Mouse (Mus musculus) embryo, embryonic 10.5 days (tissue): ENCODE results near the gene Elof1.
A peak's percentile ranks its signal among the peaks of the same experiment; 100 is the strongest.
"Not testable (repeated sequence)": the region's sequence is repeated elsewhere in the genome, so short reads cannot be mapped to it uniquely, and the experiment has no call there.

ENCODE experiments used
- DNase-seq: peaks from one replicate; pipeline ENCODE4 v3.0.0-alpha.2; 2015; ENCODE audit warnings: low spot score

Gene Elof1

DNA sequence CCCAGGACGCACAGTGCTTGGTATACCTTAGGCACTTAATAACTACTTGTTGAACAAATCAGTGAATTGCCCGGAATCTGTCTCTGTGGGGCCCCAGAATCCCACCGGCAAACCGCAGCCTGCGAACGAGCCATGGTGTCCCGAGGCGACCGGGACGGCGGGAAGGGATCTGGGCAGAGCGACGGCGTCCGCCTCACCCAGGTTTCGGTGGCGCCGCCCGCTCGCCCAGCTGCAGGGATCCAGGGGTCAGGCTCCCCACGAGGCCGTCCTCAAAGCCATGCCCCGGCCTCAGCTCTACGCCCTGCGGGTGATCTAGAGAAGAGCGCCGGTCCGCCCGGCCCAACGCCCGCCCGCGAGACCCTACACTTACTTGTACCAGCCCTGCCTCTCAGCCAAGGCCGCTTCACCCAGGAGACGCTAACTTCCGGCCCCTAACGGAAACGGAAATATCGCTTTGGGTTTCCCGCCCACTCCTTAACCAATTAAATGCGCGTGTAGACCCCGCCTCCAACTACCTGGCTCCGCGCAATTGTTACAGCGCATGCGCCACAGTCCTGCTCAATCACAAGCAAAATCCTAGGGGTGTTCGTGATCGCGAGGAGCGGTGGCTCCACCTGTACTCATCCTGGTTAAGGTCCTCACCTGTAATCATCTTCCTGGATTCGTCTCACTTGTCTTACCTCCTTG is at the start of gene Elof1:
Elof1 (minus strand) TSS at position 433 of the 687 bp plus-strand sequence.
- DNase-seq, result peak; percentile 99

DNA sequence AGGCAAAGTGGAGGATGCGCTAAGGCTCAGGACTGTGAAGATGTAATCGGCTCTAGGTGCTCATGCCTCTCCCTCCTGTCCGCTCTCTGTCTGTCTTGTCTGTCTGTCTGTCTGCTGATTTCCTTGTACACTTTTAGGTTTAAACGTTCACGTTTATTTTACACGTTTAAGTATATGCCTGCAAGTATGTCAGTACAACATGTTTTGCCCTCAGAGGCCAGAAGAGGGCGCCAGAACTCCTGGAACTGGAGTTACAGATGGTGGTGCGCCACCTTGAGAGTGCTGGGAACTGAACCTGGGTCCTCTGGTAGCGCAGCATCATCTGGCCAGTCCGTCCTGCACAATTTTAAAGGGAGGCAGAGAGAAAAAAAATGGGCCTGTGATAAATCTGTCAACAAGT is 49.7 kb upstream of the Elof1 start:
- no peak for DNase-seq

DNA sequence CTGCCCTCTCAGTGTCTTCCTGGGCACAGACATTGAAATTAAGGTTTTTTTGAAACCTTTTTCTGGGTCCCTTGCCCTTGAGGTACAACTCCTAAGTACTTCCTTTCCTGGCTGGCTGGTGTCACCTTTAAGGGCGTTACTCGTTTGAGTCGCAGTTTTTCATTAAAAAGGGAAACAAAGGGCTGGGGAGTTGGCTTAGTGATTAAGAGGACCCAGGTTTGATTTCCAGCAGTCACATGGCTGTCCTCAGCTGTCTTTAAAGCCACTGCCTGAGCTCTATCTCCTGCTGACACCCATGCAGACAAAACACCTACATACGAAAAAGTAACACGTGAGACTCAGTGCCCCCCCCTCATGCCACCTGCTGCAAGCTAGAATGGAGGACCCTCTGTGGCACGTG is 49.0 kb upstream of the Elof1 start:
- DNase-seq, result no peak

DNA sequence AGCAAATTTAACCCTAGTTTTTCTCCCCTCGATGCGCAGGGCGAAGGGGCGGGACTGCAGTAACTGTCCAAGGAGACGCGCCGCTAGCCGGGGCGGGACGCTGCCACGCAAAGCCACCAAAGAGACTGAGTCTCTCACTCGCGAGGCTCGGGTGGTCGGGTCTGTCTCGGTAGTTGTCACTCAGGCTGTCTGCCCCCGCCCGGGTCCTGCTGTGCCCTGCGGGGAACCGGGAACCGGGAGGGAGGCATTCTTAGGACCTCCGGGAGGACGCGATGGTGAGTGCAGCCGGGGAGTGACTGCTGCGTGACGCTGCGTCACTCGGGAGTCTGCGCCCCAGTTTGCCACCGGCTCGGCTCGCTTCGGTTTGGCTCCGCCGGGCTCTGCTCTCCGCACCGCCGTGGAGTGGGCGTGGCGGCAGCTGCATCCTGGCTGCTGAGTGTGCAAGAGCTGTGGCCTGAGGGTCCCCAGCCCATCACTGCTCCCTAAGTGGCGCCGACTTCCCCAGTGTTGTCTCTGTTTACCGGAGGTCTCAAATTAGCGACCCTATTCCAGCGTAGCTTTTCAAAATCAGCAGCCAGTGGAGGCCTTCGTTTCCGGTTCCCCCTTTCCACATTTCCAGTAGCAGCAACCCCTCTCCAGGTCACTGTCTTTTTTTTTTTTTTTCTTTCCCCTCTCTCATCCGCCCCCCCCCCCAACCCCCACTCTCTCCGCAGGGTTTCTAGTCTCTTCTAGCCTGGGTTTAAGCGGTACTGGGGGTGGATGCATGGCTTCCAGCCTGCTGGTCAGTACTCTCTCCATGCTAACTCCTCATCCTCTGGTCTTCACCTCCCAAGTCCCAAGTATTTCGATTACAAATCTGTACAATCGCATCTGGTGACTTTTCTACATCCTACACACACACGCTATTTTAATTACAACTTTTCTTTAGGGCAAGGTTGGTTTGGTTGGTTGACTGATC is 48.0 kb upstream of the Elof1 start:
- peak; percentile 67 for DNase-seq

DNA sequence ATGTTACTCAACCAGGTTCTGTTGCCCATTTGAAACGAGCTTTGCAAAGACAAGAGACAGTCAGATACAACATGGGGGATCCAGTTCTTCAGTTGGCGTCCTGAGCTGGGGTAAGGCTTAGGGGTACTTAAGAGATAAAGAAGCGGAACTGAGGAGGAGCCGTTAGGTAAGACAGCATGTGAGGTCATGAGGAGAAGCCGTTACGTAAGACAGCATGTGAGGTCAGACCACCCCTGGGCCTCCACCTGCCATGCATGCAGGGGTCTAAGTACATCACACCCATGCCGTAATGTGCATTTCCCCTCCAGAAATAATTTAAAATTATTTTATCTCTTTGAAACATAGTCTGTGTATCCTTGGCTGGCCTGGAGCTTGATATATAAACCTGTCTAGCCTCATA is 45.9 kb upstream of the Elof1 start:
- DNase-seq, result no peak

DNA sequence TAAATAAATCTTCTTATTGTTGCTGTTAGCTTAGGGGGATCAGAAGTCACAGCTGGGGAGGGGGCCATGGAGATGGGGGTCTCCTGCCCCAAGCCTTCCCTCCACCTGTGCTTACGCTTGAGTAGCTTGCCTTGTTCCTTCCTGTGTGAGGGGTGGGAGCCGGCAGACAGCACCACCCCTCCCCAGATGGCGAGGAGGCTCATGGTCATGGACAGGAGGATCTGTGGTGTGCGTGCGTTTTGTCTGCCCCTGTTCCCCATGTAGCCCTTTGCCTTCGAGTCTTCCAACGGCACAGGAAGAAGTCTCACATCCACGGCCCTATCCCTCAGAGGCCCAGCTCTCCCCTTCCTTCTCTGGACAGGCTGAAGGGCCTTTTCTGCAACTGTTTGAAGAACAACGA is 45.3 kb upstream of the Elof1 start:
- DNase-seq, result no peak

DNA sequence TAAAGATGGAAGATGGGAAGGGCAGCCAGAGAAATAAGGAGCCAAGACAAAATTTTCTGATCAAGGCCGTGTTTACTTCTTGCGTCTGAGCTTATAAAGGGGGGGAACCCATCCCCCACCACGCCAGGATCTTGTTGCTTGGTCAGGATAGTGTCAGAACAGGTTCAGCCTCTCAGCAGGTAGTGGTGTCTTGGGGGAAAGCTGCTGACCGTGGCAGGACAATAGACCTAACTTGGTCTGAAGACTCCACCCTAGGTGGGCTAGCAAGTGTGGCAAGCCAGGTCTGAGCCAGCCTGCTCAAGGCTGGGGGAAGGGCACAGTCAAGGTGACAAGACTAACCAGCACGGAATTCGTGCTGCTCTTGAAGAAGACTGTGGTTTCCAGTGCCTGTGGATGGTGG is 44.3 kb upstream of the Elof1 start:
- DNase-seq, result no peak

DNA sequence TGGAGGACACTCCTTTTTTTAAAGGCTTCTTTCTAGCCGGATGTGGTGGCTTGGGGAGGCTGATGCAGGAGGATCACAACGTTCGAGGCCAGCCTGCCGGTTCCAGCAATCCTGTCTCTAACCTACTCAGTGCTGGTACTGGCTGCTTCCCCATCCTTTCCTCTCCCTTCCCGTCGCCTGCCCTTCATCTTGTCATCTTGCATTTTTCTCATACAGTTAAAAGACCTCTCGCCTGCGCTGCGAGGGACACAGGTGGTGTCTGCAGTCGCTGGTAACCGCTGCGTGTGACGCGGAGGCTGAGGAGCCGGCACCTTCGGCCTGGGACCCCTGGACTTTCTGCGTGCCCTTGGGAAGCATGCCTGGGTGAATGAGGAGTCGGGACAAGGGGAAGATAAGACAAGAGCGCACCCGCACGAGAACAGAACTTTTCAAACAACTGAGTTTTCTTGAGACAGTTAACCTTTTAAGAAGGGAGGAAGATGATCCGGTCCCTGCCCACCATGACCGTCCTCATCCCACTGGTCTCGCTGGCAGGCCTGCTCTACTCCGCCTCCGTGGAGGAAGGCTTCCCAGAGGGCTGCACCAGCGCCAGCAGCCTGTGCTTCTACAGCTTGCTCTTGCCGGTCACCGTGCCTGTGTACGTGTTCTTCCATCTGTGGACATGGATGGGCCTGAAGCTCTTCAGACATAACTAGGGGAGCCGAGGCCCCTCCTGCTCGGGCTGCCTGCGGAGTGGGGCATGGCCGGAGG is 40.7 kb upstream of the Elof1 start:
- DNase-seq, result no peak

DNA sequence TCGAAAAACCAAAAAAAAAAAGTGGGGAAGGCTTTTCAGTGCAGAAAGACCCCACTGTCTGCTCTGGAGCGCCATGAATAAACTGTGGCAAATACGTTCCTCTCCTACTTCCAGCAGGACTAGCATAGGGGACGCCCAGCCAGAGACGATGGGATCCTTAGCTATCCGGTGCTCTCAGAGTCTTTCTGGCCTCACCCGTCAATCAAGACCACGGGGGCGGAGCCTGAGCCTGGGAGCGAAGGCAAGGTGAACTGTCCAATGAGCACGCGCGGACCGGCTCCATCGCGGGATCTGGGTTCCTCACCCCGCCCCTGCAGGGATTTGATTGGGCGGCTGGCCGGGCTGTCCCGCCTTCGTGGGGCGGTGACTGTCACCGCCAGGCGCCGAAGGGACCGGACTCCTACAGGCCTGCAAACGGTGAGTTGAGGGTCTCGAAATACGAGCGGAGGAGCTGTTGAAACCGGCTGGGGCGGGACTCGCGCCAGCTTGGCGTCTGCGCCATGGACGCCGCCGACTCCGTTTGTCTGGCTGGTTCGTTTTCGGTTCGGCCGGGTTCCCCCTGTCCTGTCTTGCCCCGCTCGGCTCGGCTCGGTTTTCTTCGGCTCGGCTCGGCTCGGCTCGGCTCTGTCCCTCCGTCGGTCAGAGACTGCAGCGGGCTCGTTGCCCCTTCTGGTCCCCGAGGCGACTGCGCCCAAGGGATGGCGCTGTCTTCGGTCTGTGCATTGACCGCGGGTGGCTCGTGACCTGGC is 39.7 kb upstream of the Elof1 start, which contains the start of gene Pigyl:
Pigyl (plus strand) TSS at position 350 of the 749 bp plus-strand sequence.
- peak; percentile 100 for DNase-seq

DNA sequence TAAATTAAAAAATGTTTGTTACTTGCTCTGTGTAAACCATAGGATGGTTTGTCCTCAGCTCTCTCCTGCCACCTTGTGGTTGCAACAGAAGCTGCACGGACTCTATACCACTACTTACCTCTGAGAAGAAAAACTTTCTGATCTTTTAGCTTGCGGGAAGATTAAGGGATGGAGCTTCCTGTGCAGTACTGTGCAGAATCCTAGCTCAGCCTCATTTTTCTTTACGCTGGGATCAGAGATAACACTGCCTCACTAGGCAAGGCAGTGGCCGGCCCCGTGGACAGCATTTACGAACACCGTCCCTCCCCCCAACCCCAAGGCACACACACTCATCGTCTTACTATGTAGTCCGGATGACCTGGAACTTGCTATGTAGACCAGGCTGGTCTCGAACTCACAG is 38.6 kb upstream of the Elof1 start:
- peak; percentile 84 for DNase-seq

DNA sequence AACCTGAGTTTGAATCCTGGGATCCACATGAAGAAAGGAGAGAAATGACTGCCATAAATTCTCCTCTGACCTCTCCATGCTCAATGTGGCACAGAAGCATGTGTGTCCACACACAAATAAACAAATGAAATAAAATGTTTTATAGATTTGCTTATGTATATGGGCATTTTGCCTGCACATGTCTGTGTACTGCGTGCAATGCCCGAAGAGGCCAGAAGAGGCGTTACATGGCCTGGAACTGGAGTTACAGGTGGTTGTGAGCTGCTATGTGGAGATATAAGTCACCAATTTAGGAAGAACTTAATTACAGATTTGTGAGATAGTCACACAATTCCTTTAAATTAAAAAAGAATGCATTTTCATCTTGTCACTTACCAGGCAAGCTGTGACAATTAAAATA is 36.8 kb upstream of the Elof1 start:
- DNase-seq, result no peak

DNA sequence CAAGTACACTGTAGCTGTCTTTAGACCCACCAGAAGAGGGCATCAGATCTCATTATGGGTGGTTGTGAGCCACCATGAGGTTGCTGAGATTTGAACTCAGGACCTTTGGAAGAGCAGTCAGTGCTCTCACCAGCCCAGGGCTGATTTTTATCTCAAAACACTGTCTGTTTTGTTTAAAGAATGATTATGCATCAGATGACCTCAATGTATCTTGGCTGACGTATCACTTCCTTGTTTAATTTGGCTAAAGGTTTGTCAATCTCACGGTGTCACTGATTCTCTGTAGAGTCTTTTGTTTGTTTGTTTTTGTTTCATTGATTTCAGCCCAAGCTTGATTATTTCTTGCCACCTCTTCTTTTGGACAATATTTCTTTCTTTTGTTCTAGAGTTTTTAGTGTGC is 34.0 kb upstream of the Elof1 start:
- DNase-seq, result no peak

DNA sequence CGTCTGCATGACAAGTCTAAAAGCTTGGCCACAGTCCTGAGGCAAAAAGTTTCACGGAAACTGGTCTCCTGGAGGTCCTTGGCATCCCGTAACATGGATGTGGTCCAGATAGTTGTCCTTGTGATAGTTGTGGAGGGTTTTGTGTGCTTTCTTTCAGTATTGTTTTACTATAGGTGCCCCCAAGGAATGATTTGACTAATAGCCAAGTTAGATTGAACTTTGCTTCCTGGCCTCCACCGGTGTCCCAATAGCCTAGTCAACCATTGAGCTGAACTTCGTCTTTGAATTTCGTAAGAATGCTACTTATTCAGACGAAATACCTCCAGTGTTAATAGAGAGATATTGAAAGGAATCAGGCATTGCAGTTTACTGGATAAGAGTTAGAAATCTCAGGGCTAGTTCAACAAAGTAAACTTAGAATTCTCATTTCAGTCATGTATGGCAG is 33.3 kb upstream of the Elof1 start:
- DNase-seq, result not testable (repeated sequence)

DNA sequence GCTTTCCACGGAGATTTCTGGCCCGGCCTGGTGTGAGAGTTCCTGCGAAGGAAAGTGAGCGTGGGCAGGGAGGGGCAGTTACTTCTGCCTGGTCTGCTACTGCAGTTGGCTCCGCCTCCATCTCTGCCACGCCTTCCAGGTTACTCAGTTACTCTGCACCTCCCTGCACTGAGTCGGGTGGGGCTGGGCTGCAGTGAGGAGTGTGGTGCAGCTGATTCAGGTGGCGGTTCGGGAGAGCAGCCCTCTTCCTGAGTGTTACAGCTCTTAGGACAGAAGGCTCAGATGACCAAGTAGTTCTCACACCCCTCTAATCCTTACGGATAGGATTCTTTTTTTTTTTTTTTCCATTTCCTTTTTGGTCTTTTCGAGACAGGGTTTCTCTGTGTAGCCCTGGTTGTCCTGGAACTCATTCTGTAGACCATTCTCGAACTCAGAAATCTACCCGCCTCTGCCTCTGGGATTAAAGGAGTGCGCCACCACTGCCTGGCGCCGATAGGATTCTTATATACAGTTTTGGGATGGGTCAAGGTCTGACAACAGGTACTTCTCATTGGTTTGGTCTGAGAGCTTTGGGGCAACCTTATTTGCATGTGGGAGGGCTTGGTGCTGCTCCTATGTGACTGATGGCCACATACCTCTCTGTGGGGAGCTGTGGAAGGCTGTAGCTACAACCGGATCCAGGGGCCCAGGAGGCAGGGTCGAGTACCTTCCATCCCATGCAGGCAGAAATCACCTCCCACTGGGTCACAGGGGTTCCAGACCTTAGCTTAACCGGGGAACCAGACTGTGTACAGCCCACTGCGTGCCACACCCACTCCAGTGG is 32.7 kb upstream of the Elof1 start:
- no peak for DNase-seq

DNA sequence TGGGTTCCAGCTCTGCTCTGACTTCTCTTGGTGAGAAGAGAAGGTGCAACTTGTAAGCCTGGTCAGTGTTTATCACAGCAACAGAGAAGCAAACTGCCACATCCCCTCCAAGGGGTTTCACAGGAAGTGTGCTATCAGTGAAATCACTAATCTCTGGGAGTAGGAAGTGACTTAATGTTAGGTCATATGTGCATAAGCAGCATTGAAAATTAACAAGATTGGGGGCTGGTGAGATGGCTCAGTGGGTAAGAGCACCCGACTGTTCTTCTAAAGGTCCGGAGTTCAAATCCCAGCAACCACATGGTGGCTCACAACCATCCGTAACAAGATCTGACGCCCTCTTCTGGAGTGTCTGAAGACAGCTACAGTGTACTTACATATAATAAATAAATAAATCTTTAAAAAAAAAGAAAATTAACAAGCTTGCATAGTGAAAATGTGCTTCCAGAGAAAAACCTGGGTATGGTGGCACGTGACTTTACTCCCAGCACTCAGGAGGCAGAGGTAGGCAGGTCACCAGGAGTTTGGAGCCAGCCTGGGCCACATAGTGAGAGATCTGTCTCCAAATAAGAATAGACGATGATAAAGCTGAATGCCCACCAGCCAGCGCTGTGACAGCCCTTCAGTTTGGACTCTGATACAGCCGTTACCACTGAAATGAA is 27.5 kb upstream of the Elof1 start:
- DNase-seq, result no peak

DNA sequence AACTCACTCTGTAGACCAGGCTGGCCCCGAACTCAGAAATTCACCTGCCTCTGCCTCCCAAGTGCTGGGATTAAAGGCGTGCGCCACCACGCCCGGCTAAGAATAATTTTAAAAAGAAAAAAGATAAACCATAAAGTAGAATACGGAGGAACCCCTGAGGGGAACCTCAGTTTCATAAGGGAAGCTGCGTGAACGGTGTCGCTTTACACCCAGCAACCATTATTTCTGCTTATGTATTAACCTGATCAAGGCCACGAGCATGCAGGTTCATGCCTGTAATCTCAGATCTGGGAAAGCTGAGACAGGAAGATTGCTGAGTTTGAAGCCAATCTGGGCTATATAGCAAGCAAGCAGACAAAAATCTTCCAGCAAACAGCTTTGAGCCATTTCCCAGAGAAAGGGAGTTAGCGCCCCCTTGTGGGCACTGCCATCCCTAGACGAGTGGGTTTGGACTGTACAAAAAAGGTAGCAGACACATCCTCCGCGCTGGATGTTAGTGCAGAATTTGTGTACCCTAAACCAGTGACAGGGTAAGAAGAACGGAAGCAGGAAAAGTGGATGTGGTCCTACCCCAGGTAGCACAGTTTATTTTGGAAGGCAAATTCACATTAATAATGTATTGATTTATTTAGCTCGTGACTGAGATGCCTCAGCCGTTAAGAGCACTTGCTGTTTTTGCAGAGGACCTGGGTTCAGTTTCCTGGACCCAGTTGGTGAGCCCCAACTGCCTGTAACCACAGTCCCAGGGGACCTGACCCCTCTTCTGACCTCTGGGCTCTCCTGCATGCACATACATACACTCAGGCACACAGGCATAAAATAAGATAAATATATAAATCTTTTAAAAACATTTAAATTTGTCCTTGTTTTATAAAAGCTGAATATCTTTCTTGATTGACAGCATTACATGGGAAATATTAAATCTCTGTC is 26.4 kb upstream of the Elof1 start:
- peak; percentile 94 for DNase-seq

DNA sequence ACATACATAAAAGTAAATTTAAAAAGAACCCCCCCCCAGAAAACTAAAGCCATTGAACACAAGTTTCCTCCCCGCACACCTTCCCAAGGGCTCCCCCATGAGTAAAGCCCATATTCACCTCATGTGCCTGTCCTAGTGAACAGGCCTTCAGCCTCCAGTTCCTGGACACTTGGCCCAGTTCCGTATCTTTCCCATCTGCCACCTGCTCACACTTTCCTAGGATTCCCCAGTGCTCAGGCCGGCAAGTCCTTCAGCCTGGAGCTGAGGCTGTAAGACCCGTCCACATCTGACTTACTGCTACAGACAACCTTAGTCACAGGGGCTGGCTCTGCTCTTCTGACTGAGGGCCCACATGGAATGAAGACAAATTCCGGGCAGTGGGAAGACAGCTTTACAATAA is 22.8 kb upstream of the Elof1 start:
- DNase-seq, result no peak

DNA sequence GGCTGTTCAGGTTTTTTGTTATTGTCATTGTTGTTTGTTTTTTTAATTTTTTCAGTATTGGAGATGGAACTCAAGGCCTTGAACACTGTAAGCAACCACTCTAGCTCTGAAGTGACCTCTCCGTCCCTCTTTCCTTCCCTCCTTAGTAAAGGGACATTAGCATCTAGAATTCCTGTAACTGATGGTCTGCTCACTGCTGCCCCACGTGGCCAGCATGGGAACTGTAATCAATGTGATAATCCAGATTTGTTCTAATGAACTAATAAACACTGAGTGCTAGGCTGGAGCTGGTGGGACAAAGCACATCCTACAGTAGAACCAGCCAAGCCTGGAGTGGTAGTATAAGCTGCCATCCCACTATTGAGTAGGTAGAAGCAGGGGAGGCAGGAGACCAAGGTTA is 21.5 kb upstream of the Elof1 start:
- peak; percentile 61 for DNase-seq
